Mouse (Mus musculus) urinary bladder, postnatal 14 days (tissue): ENCODE results near the gene Dmac2.
"Not testable (repeated sequence)": the region's sequence is repeated elsewhere in the genome, so short reads cannot be mapped to it uniquely, and the experiment has no call there.

ENCODE experiments used
- DNase-seq: peaks from one replicate; pipeline ENCODE4 v3.0.0; 2021; ENCODE audit warnings: low spot score

Dmac2 gene

DNA sequence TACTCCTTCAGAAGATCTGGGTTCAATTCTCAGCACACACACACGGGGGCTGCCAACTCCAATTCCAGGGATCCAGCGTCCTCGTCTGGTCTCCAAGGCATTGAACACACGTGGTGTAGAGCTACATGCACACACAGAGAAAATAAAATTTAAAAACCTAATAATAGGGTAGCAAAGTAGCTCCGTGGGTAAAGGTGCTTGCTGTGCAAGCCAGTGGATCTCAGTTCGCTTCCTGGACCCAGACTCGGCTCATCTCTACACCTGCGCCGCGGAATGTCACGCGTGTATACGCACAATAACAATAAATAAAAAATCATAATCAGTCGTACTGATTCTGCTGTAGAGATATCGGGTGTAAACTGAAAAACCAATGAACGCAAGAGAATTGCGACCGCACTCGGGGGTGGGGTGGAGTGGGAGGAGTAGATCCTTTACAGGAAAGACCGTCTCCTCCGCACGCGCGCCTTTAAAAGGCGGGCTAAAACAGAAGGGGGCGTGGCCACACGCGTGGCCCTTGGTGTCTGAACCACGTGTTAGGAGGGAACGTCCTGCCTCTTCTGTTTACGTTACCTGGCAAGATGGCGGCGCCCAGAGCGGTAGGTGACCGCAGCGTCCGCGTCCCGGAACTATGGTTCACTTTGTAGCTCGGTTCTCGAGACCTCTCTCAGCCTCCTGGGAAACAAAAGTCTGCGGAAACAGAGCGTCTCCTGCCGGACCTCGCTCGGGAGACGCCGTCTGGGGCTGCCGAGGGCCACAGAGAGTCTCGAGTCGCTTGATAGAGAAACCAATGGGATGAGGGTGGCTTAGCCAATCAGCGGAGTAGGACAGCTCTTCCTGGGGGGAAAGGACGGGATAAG is at the start of gene Dmac2:
Gene Dmac2 (plus strand): TSS at position 550 of the 857 bp plus-strand sequence.
- peak; percentile 96 for DNase-seq

DNA sequence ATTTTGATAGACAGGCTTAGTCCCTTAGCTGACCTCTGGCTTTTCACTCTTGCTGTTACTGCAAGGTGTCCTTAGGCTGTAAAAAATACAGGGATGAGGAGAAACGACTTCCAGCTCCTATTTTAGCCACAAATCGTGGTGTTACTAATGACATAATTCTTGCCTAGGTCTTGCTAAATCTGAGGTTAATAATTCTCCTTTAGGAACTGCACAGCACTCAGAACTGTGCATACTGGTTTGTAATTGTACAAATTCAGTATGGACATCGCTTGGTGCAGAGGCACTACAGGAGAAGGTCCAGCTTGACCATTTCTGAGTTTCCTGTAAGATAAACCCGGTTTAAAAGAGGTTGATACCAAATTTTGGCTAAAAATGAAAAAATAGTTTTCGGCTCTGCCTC is 45.4 kb upstream of the Dmac2 start:
- DNase-seq: not testable (repeated sequence)

GRCm38 (mm10) chr7:25575105-25575504 is 44.1 kb upstream of the Dmac2 start:
- no peak for DNase-seq

- peak; percentile 31 for DNase-seq
These were observed 43.3 kb upstream of the Dmac2 start for GRCm38 (mm10) chr7:25575870-25576269.

GRCm38 (mm10) chr7:25576308-25576707 is 42.9 kb upstream of the Dmac2 start:
- DNase-seq: not testable (repeated sequence)

- not testable (repeated sequence) for DNase-seq
These were observed 42.3 kb upstream of the Dmac2 start for GRCm38 (mm10) chr7:25576793-25577437.

DNA sequence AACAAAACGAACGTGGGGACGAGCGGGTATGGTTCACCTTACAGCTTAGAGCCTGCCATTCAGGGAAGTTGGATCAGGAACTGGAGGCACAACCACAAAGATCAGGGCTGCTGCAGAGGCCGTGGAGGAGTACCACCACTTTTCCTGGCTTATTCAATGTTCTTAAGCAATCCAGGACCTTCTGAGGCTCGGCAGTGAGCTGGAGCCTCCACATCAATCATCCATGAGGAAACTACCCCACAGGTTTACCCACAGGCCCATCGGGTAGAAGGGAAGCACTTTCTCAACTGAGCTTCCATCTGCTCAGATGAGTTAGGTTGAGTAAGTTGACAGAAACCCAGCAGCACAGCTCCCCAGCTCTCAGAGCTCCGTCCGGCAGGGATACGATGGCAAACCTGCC is 39.8 kb upstream of the Dmac2 start:
- DNase-seq: no peak

DNA sequence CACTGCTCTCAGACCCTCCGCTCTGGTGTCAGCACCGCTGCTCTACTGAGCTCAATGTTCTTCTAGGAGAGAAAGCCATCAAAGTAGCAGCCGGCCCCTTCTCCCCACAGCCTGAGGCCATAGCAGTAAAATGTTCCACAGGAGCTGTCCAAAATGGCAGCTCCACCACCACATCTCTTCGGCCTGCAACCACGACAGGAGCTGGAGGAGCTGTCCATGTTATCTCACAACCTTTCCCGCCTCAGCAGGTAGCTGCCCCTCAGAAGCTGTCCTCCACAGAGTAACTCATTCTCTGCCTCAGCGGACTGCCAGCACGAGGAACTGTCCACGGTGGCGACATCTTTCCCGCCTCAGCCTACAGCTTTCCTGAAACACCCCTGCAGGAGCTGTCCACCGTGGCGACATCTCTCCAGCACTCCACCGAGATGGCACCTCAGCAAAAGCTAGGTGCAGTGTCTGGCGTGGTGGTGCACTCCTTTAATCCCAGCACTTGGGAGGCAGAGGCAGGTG is 36.9 kb upstream of the Dmac2 start:
- DNase-seq: no peak

DNA sequence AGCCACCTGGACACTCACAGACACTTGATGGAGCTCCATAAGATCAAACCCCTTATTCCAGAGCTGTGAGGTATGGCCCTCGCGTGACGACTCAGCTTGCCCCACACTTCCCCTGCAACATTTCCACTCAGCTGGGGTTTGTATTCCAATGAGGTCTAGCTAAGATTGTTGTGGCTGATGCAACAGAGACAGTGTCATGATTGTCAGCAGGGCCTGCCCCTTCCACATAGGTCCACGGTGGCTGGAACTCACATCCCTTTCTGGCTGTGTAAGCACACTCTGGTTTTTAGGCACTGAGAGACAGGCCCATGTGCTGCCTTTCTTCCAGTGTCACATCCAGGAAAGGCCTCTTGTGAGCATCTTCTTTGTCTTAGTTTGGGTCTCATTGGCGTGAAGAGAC is 34.6 kb upstream of the Dmac2 start:
- DNase-seq: no peak

- DNase-seq: no peak
These were observed 33.6 kb upstream of the Dmac2 start for GRCm38 (mm10) chr7:25585351-25586204.

- no peak for DNase-seq
These were observed 28.0 kb upstream of the Dmac2 start for GRCm38 (mm10) chr7:25591226-25591625.

DNA sequence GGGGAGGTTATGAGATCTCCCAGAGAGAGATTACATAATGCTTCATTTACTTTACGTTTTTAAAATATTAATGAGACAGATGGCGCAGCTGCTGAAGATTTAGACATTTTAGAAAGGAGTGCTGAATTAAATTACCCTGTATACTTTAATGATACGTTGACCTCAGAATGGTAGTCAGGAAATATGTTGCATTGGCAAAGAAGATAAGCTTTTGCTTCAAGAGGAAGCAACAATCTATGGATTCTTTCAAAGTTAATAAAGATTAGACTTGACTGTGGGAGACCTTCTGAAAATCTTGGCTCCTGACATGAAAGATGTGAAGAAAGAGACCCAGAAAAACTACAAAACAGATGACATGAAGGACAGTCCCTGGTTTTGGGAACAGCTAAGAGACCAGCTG is 25.4 kb upstream of the Dmac2 start:
- DNase-seq: no peak

DNA sequence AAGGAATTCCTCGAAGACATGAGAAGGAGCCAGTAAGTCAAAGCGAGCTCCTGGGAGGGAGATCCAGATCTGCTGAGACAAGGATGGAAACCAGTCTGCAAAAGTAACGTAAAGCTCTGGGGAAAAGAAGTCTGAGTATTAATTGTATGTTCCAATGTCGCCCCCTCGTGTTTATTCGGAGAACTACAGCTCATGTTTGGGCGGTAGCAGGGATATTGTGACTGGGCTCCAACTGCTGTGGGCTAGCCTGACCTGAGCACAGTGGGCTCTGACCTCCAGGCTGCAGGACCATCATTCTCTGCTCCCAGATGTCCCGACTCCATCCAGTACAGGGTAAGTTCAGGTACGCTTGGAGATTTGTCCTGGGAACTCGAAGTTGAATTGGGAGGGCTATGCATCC is 19.6 kb upstream of the Dmac2 start:
- peak; percentile 67 for DNase-seq

DNA sequence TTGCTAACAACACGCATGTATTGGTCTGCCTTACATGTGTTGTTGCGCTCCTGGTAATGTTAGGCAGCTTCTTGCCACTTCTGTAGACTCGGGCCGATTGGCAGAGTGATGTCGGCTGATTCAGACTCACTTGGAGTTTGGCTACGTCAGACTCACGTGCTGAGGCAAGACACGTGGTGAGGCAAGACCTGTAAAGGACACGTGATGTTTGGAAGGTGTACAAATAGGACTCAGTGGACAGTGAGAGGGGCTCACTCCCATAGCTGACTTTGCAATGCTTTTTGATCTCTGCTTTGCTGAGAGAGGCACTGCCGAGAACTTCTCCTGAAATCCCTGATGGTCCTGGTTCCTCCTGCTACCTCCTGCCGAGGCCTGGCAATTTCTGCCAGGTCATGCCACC is 18.5 kb upstream of the Dmac2 start:
- no peak for DNase-seq

DNA sequence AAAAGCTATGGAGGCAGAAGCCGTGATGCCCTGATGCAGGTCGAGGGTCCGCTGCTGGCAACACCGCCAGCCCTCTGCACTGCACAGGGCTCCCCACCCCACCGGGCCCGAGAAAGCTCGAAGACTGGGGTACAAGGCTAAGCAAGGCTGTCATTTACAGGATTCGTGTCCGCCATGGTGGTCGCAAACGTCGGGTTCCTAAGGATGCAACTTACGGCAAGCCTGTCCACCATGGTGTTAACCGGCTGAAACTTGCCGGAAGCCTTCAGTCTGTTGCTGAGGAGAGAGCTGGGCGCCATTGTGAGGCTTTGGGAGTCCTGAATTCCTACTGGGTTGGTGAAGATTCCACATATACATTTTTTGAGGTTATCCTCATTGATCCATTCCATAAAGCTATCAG is 17.9 kb upstream of the Dmac2 start:
- DNase-seq: no peak

GRCm38 (mm10) chr7:25606625-25607063 is 12.6 kb upstream of the Dmac2 start:
- no peak for DNase-seq

DNA sequence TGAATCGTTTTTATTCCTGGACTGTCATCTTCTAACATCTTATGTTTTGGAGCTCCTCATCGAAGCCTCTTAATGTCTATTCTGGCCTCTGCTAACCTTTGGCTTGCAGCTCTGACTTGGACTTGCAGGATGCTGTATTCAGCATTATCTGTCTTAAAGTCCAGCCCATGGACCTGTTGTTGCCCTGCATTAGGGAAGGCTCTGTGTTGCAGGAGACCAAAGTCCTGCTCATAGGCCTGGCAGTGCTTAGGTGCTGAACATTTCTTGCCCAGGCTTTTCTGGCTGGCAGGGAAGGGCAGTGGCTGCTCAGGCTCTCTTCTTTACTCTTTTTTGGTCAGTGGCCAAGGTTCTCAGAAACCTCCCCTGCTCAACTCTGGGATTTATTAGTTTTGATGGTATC is 12.0 kb upstream of the Dmac2 start:
- no peak for DNase-seq

- DNase-seq: no peak
These were observed 9.2 kb upstream of the Dmac2 start for GRCm38 (mm10) chr7:25610056-25610455.

GRCm38 (mm10) chr7:25611501-25611900 is 7.7 kb upstream of the Dmac2 start:
- no peak for DNase-seq

DNA sequence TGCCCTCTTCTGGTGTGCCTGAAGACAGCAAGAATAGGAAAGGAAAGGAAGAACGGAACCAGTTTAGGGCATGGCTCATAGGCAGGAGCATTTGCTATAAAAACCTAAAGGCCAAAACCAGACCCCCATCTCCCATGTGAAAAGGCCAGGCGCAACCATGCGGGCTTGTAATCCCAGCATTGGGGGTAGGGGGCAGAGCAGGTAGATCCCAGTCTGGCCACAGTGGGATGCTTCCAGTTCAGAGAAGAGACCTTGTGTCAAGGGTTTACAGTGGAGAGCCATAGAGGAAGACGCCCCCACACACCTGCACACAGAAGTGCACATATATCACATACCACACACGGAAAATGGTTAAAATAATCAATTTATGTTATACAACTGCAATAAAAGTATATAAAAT is 5.1 kb upstream of the Dmac2 start:
- no peak for DNase-seq

GRCm38 (mm10) chr7:25614831-25615705 is 4.1 kb upstream of the Dmac2 start:
- DNase-seq: no peak

DNA sequence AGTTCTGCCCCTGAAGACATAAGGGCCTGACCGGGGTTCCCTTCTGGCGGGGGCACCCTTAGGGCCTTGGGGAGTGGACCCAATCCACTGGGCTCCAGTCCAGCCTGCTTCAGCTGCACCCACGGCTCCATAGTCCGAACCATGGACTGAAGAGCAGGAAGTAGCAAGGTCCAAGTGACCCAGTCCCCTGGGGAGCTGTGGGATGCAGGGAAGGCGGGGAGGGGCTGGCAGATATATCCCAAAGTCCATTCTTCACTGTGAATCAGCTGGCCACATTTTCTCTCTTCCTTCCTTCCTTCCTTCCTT is 3.6 kb upstream of the Dmac2 start, which contains the start of gene Erich4:
Gene Erich4 (minus strand): TSS at position 187 of the 306 bp plus-strand sequence.
- DNase-seq: no peak
